Mouse (Mus musculus): ENCODE results near the gene Cog6. TPM values are rescaled to one million over a fixed set of nuclear protein-coding genes. Genes with fewer than 3 reads are reported as not detected.

Cog6 gene
- polyA plus RNA-seq (2012; rRNA removed) = 9.7 and 9.8 TPM in 2 replicates

GRCm38 (mm10) chr3:53016436-53017340 is at the start of gene Cog6:
Gene Cog6, minus strand, starts transcription at chr3:53017237.

DNA sequence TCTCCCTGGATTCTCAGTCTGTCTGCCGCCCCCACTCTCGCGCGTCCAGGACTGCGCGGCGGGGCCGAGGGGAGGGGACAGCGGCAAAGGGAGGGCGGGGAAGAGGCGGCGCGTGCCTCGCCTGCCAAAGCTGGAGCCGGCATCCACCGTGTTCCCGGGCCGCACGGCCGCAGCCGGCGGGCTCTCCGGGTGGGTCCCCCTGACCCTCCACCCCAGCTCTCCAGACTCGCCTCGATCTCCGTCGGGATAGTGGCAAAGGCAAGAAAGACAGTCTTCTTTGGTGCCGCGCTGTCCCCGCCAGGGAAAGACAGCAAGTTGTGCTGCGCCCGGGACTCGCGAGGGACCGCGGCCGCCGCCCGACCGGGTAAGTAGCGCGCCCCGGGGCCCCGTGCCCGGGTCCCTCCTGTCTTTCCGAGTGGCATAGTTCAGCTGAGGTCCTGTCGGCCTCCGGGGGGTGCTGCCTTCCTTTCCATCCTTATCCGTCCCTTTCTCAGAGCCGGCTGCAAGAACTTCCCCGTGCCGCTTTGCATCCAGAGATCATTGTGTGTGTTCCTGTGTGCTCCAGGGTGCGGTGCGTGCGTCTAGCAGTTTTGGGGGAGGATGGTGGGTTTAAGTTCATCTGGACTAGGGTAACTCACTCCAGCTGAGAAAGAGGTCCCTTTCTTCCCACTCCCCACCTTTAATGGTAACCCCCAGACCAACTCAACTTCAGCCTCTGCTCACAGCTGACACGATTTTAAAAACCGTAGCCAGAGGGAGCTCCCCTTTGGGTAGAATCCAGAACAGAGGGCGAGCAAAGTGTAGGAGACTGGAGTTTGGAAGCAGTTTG is 24.6 kb upstream of the Cog6 start, which contains the start of gene Lhfp:
Gene Lhfp (plus strand): TSS at position 118 of the 829 bp plus-strand sequence.

Other genes starting within 250 kb of the Cog6 start
- 6.9 and 7.8 TPM in 2 replicates for gene Lhfp, start 24.3 kb upstream of the Cog6 start, polyA plus RNA-seq (2012; rRNA removed)

Measured in liver, embryonic 18 days (tissue).